Mouse (Mus musculus): ENCODE measurements around the gene Slc2a5. TPM values are rescaled to one million over a fixed set of nuclear protein-coding genes. Genes with fewer than 3 reads are reported as not detected.
A peak's percentile ranks its signal among the peaks of the same experiment; 100 is the strongest.

Slc2a5 gene
- polyA plus RNA-seq, 1 experiment = 2.2 TPM

DNA sequence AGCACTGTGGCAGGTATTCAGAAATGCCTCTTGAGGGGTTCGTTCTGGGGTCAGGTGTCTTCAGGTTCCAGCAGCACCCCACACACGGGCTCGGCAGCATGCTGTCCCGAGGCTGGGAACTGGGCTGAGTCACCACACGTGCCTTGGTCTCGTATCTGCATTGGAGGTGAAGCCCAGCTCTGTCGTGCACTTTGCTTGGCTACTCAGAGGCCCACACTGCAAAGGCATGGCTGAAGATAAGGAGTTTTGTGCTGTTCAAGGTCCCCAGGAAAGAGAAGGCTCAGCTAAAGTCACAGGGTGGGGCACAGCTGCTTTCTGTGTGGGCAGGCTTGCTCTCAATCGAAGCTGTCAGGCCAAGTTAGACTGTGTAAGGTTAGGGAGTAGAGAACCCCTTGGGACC lies 33.4 kb downstream of the Slc2a5 start:
- H3K9ac ChIP-seq (ENCODE audit: low read depth, poor library complexity, severe bottlenecking) = no peak overlapping the region
- no peak overlapping the region for H3K4me3 ChIP-seq (ENCODE audit: low read depth, low read length)
- H3K9me3 ChIP-seq (replicated peaks; ENCODE audit: control insufficient read depth, insufficient read depth, low read length, poor library complexity, severe bottlenecking) = no peaks in the 10 kb centered on the region
- peaks cover 2% of the 10 kb centered on the region for H3K4me1 ChIP-seq (ENCODE audit: control insufficient read depth, insufficient read depth, low read length)
- no peak overlapping the region for H3K27ac ChIP-seq (ENCODE audit: insufficient read depth, low read length)
- TF ChIP-seq POLR2A (IDR thresholded peaks at IDR 0.05; ENCODE audit: insufficient read depth, low read length) (no peak), CTCF (IDR thresholded peaks at IDR 0.05; ENCODE audit: low read depth, low read length) (no peak), EP300 (IDR thresholded peaks at IDR 0.05; ENCODE audit: insufficient read depth, low read depth, low read length) (no peak)
- H3K36me3 ChIP-seq (ENCODE audit: control insufficient read depth, insufficient read depth, low read length, poor library complexity, severe bottlenecking) = no peaks in the 10 kb centered on the region
- H3K27me3 ChIP-seq (ENCODE audit: control insufficient read depth, insufficient read depth, low read length, poor library complexity, severe bottlenecking) = no peaks in the 10 kb centered on the region

DNA sequence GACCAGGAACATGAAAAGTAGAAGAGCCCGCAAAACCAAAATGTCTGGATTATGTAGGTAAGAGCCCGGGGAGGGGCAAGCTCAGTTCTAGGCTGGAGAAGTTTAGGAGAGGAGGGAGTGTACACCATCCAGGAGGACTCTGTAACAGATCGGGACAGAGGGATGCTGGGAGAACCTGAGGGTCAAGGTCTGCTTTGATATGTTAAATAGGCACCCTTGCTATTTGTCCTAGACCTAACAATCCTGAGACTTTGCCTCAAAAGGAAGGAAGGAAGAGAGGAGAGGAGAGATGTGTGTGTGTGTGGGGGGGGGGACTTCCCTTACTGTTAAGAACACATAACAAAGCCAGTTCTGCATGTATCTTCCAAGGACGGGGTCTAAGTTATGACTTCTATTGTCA lies 36.2 kb downstream of the Slc2a5 start:
- TF ChIP-seq CTCF (IDR thresholded peaks at IDR 0.05; ENCODE audit: low read depth, low read length) (no peak), POLR2A (IDR thresholded peaks at IDR 0.05; ENCODE audit: insufficient read depth, low read length) (no peak), EP300 (IDR thresholded peaks at IDR 0.05; ENCODE audit: insufficient read depth, low read depth, low read length) (no peak)
- H3K9ac ChIP-seq (ENCODE audit: low read depth, poor library complexity, severe bottlenecking) = no peak overlapping the region
- peaks cover 2% of the 10 kb centered on the region for H3K4me1 ChIP-seq (ENCODE audit: control insufficient read depth, insufficient read depth, low read length)
- H3K9me3 ChIP-seq (replicated peaks; ENCODE audit: control insufficient read depth, insufficient read depth, low read length, poor library complexity, severe bottlenecking) = no peaks in the 10 kb centered on the region
- H3K36me3 ChIP-seq (ENCODE audit: control insufficient read depth, insufficient read depth, low read length, poor library complexity, severe bottlenecking) = no peaks in the 10 kb centered on the region
- H3K4me3 ChIP-seq (ENCODE audit: low read depth, low read length) = no peak overlapping the region
- no peaks in the 10 kb centered on the region for H3K27me3 ChIP-seq (ENCODE audit: control insufficient read depth, insufficient read depth, low read length, poor library complexity, severe bottlenecking)
- H3K27ac ChIP-seq (ENCODE audit: insufficient read depth, low read length) = no peak overlapping the region

DNA sequence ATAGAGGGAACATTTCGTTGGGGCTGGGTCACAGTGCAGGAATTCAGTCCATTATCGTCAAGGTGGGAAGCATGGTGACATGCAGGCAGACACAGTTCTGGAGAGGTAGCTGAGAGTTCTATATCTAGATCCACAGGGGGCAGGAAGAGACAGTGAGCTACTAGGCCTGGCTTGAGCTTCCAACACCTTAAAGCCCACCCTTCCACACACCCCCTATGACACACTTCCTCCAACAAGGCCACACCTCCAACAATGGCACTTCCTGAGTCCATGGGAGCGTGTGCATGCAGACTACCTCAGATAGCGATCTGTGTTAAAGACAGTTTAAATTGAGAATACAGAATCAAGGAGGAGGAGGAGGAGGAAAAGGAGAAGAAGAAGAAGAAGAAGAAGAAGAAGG lies 36.6 kb downstream of the Slc2a5 start:
- Histone ChIP-seq H3K27me3 (ENCODE audit: control insufficient read depth, insufficient read depth, low read length, poor library complexity, severe bottlenecking) (no peaks in the 10 kb centered on the region), H3K9ac (ENCODE audit: low read depth, poor library complexity, severe bottlenecking) (no peak overlapping the region), H3K9me3 (replicated peaks; ENCODE audit: control insufficient read depth, insufficient read depth, low read length, poor library complexity, severe bottlenecking) (no peaks in the 10 kb centered on the region), H3K27ac (ENCODE audit: insufficient read depth, low read length) (no peak overlapping the region), H3K4me3 (ENCODE audit: low read depth, low read length) (no peak overlapping the region), H3K36me3 (ENCODE audit: control insufficient read depth, insufficient read depth, low read length, poor library complexity, severe bottlenecking) (no peaks in the 10 kb centered on the region), H3K4me1 (ENCODE audit: control insufficient read depth, insufficient read depth, low read length) (peaks cover 2% of the 10 kb centered on the region)
- no peak for TF ChIP-seq EP300 (IDR thresholded peaks at IDR 0.05; ENCODE audit: insufficient read depth, low read depth, low read length)
- TF ChIP-seq POLR2A (IDR thresholded peaks at IDR 0.05; ENCODE audit: insufficient read depth, low read length) = no peak
- no peak for TF ChIP-seq CTCF (IDR thresholded peaks at IDR 0.05; ENCODE audit: low read depth, low read length)

DNA sequence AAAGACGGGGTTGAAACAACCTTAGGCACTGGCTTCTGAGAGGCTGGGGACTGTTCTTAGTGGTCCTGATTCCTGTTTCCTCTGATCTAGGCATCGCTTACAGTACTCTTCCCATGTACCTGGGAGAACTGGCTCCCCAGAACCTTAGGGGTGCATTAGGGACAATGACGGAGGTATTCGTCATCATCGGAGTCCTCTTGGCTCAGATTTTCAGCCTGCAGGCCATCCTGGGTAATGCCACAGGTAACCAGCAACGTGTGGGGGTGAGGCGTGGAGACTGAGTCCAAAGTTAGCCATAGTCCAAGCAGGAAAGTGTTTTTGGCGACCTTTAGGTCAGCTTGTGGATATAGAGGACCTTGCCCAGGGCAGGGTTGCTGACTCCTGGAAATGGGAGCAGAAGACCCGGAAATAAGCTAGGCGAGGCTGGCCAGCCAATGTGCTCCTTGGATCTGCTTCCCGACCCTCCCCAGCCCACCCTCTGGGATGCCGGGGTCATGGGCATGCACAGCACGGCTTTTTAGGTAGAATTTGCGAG lies 38.3 kb downstream of the Slc2a5 start:
- TF ChIP-seq CTCF (IDR thresholded peaks at IDR 0.05; ENCODE audit: low read depth, low read length) (no peak), POLR2A (IDR thresholded peaks at IDR 0.05; ENCODE audit: insufficient read depth, low read length) (no peak), EP300 (IDR thresholded peaks at IDR 0.05; ENCODE audit: insufficient read depth, low read depth, low read length) (no peak)
- no peak overlapping the region for H3K27ac ChIP-seq (ENCODE audit: insufficient read depth, low read length)
- no peaks in the 10 kb centered on the region for H3K9me3 ChIP-seq (replicated peaks; ENCODE audit: control insufficient read depth, insufficient read depth, low read length, poor library complexity, severe bottlenecking)
- peaks cover 2% of the 10 kb centered on the region for H3K4me1 ChIP-seq (ENCODE audit: control insufficient read depth, insufficient read depth, low read length)
- H3K36me3 ChIP-seq (ENCODE audit: control insufficient read depth, insufficient read depth, low read length, poor library complexity, severe bottlenecking) = no peaks in the 10 kb centered on the region
- H3K9ac ChIP-seq (ENCODE audit: low read depth, poor library complexity, severe bottlenecking) = peak overlapping the region; percentile 23; the same call in 1 of the 2 replicates
- peak overlapping the region; percentile 47 for H3K4me3 ChIP-seq (ENCODE audit: low read depth, low read length)
- H3K27me3 ChIP-seq (ENCODE audit: control insufficient read depth, insufficient read depth, low read length, poor library complexity, severe bottlenecking) = no peaks in the 10 kb centered on the region

DNA sequence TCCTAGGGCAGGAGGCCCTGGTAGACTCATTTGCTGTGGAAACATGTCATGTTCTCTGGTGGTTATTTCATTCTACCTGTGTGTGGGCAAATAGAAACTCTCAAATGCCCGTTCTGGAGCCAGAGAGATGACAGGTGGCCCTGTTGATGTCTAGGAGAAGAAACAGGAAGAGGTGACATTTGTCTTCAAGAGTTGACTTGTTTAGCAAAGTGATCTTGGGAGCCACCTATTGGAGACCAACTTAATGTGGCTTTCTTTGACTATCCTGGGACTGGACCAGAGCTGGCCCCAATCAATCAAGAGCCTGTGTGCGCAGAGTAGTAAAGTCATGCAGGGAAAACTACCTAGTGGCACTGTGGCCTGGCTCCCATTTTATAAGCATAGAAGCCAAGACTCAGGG lies 40.4 kb downstream of the Slc2a5 start:
- Histone ChIP-seq H3K4me1 (ENCODE audit: control insufficient read depth, insufficient read depth, low read length) (peaks cover 2% of the 10 kb centered on the region), H3K9me3 (replicated peaks; ENCODE audit: control insufficient read depth, insufficient read depth, low read length, poor library complexity, severe bottlenecking) (no peaks in the 10 kb centered on the region), H3K36me3 (ENCODE audit: control insufficient read depth, insufficient read depth, low read length, poor library complexity, severe bottlenecking) (no peaks in the 10 kb centered on the region), H3K9ac (ENCODE audit: low read depth, poor library complexity, severe bottlenecking) (no peak overlapping the region), H3K27ac (ENCODE audit: insufficient read depth, low read length) (no peak overlapping the region), H3K4me3 (ENCODE audit: low read depth, low read length) (no peak overlapping the region), H3K27me3 (ENCODE audit: control insufficient read depth, insufficient read depth, low read length, poor library complexity, severe bottlenecking) (no peaks in the 10 kb centered on the region)
- TF ChIP-seq EP300 (IDR thresholded peaks at IDR 0.05; ENCODE audit: insufficient read depth, low read depth, low read length) (no peak), POLR2A (IDR thresholded peaks at IDR 0.05; ENCODE audit: insufficient read depth, low read length) (no peak), CTCF (IDR thresholded peaks at IDR 0.05; ENCODE audit: low read depth, low read length) (no peak)

DNA sequence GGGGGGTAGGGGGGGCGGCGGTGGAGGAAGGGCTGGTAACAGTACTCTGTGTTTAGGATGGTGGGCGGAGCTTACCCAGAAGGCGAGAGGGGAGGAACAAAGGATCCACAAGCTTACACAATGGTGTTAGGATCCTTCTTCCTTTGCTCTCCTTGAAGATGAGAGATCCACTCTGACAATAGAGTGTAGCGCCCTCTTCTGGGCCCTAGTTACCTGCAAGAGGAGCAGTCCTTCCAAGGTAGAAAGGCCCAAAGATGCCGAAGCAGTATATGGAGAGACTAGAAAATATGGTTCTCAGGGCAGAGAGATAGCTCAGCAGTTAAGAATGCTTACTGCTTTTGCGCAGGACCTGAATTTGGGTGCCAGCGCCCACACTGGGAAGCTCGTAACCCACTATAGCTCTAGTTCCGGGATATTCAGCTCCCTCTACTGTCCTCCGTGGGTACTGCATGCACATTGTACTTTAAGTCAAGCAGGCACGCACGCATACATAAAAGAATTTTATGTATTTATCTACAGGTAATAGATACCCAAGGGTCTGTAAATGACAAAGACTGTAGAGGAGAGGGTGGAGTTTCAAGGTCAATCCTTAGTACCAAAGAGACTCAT lies 43.6 kb downstream of the Slc2a5 start:
- Histone ChIP-seq H3K36me3 (ENCODE audit: control insufficient read depth, insufficient read depth, low read length, poor library complexity, severe bottlenecking) (no peaks in the 10 kb centered on the region), H3K4me1 (ENCODE audit: control insufficient read depth, insufficient read depth, low read length) (no peaks in the 10 kb centered on the region), H3K4me3 (ENCODE audit: low read depth, low read length) (peak overlapping the region; percentile 49), H3K27ac (ENCODE audit: insufficient read depth, low read length) (peak overlapping the region; percentile 38; the same call in 1 of the 2 replicates), H3K9me3 (replicated peaks; ENCODE audit: control insufficient read depth, insufficient read depth, low read length, poor library complexity, severe bottlenecking) (no peaks in the 10 kb centered on the region), H3K9ac (ENCODE audit: low read depth, poor library complexity, severe bottlenecking) (no peak overlapping the region), H3K27me3 (ENCODE audit: control insufficient read depth, insufficient read depth, low read length, poor library complexity, severe bottlenecking) (no peaks in the 10 kb centered on the region)
- no peak for TF ChIP-seq POLR2A (IDR thresholded peaks at IDR 0.05; ENCODE audit: insufficient read depth, low read length)
- TF ChIP-seq CTCF (IDR thresholded peaks at IDR 0.05; ENCODE audit: low read depth, low read length) = peak; percentile 44

Data from ES-Bruce4 (cell line).